Mouse (Mus musculus) thymus, adult 2 months (tissue): ENCODE measurements around the gene Ptrh2.

ENCODE experiments used
- CTCF ChIP-seq: fragments of 200-500 bp; IDR thresholded peaks from 2 replicates; pipeline ENCODE4 v1.5.1; 2012; ENCODE audit warnings: mild to moderate bottlenecking, control low read depth, low read length, moderate library complexity, borderline replicate concordance; ENCODE audit not compliant: control insufficient read depth, poor library complexity, insufficient read depth; ENCODE audit errors: extremely low read depth
- POLR2A ChIP-seq: fragments of 200-500 bp; IDR thresholded peaks from 2 replicates; pipeline ENCODE4 v1.6.1; 2012; ENCODE audit warnings: mild to moderate bottlenecking, low read length, control low read depth, moderate library complexity; ENCODE audit not compliant: control insufficient read depth, poor library complexity, insufficient read depth; ENCODE audit errors: extremely low read depth

GRCm38 (mm10) chr11:86667553-86667952, 16.2 kb upstream of the Ptrh2 start:
- TF ChIP-seq CTCF (no peak), POLR2A (no peak)
